Mouse (Mus musculus) ES-Bruce4 (cell line): ENCODE results near the gene Axl. TPM values are rescaled to one million over a fixed set of nuclear protein-coding genes. Genes with fewer than 3 reads are reported as not detected.

Experiments used
- H3K27ac ChIP-seq: 2 replicates; pipeline ENCODE4 v1.5.1; 2012; ENCODE audit warnings: low read length, inconsistent platforms; ENCODE audit not compliant: insufficient read depth
- H3K27me3 ChIP-seq: 2 replicates; pipeline ENCODE4 v1.6.1; 2012; ENCODE audit warnings: mild to moderate bottlenecking, low read length, inconsistent platforms; ENCODE audit not compliant: control insufficient read depth, poor library complexity, insufficient read depth, severe bottlenecking
- H3K36me3 ChIP-seq: 2 replicates; pipeline ENCODE4 v1.6.1; 2012; ENCODE audit warnings: inconsistent platforms, mild to moderate bottlenecking, low read length, moderate library complexity; ENCODE audit not compliant: control insufficient read depth, poor library complexity, insufficient read depth, severe bottlenecking
- H3K4me1 ChIP-seq: one replicate; pipeline ENCODE4 v1.8.1; 2011; ENCODE audit warnings: low read length; ENCODE audit not compliant: control insufficient read depth, insufficient read depth
- H3K4me3 ChIP-seq: 2 replicates; pipeline ENCODE4 v1.5.1; 2011; ENCODE audit warnings: low read depth, mild to moderate bottlenecking, low read length
- H3K9ac ChIP-seq: 2 replicates; pipeline ENCODE4 v1.6.1; 2012; ENCODE audit warnings: low read depth, mild to moderate bottlenecking, inconsistent platforms; ENCODE audit not compliant: poor library complexity, severe bottlenecking
- H3K9me3 ChIP-seq: replicated peaks from 2 replicates; pipeline ENCODE4 v1.6.1; 2012; ENCODE audit warnings: mild to moderate bottlenecking, low read length, inconsistent platforms; ENCODE audit not compliant: control insufficient read depth, poor library complexity, insufficient read depth, severe bottlenecking
- CTCF ChIP-seq: IDR thresholded peaks from one replicate; pipeline ENCODE4 v1.8.1; 2011; ENCODE audit warnings: low read depth, low read length
- EP300 ChIP-seq: IDR thresholded peaks from 2 replicates; pipeline ENCODE4 v1.6.1; 2011; ENCODE audit warnings: low read depth, low read length; ENCODE audit not compliant: insufficient read depth
- POLR2A ChIP-seq: IDR thresholded peaks from one replicate; pipeline ENCODE4 v1.8.1; 2011; ENCODE audit warnings: low read length; ENCODE audit not compliant: insufficient read depth
- polyA plus RNA-seq: library from polyadenylated mRNA; stranded (reverse); fragments of >200 nt; gene quantifications from 2 replicates; pipeline ENCODE4 v1.2.4, GENCODE M21; 2011; ENCODE audit warnings: low read depth; ENCODE audit not compliant: missing spikeins, insufficient read depth, insufficient read length

Gene Axl
- polyA plus RNA-seq, 1 experiment = 16.4 TPM

GRCm38 (mm10) chr7:25714581-25714980, 73.9 kb downstream of the Axl start:
- Histone ChIP-seq H3K9me3 (no peaks in the 10 kb centered on the region), H3K27me3 (no peaks in the 10 kb centered on the region), H3K36me3 (peaks cover 7% of the 10 kb centered on the region), H3K4me3 (no peak overlapping the region), H3K27ac (no peak overlapping the region), H3K4me1 (no peaks in the 10 kb centered on the region), H3K9ac (no peak overlapping the region)
- TF ChIP-seq EP300 (no peak), CTCF (no peak), POLR2A (no peak)

- H3K27ac ChIP-seq = no peak overlapping the region
- peaks cover 7% of the 10 kb centered on the region for H3K36me3 ChIP-seq
- H3K27me3 ChIP-seq = no peaks in the 10 kb centered on the region
- H3K4me1 ChIP-seq = no peaks in the 10 kb centered on the region
- no peak overlapping the region for H3K4me3 ChIP-seq
- TF ChIP-seq POLR2A (no peak), CTCF (no peak), EP300 (no peak)
- no peaks in the 10 kb centered on the region for H3K9me3 ChIP-seq
- H3K9ac ChIP-seq = no peak overlapping the region
These were observed 75.7 kb downstream of the Axl start for GRCm38 (mm10) chr7:25712801-25713200.

GRCm38 (mm10) chr7:25711731-25712197, 76.7 kb downstream of the Axl start:
- H3K4me1 ChIP-seq = no peaks in the 10 kb centered on the region
- H3K27ac ChIP-seq = no peak overlapping the region
- no peaks in the 10 kb centered on the region for H3K9me3 ChIP-seq
- no peaks in the 10 kb centered on the region for H3K27me3 ChIP-seq
- TF ChIP-seq CTCF (no peak), EP300 (no peak), POLR2A (no peak)
- no peak overlapping the region for H3K9ac ChIP-seq
- H3K4me3 ChIP-seq = no peak overlapping the region
- H3K36me3 ChIP-seq = peaks cover 7% of the 10 kb centered on the region

- H3K9ac ChIP-seq = no peak overlapping the region
- H3K27ac ChIP-seq = no peak overlapping the region
- H3K27me3 ChIP-seq = no peaks in the 10 kb centered on the region
- H3K4me3 ChIP-seq = no peak overlapping the region
- no peaks in the 10 kb centered on the region for H3K4me1 ChIP-seq
- peaks cover 7% of the 10 kb centered on the region for H3K36me3 ChIP-seq
- no peaks in the 10 kb centered on the region for H3K9me3 ChIP-seq
- TF ChIP-seq CTCF (no peak), POLR2A (no peak)
These were observed 77.3 kb downstream of the Axl start for GRCm38 (mm10) chr7:25711165-25711564.

- Histone ChIP-seq H3K4me3 (no peak overlapping the region), H3K4me1 (no peaks in the 10 kb centered on the region), H3K27me3 (no peaks in the 10 kb centered on the region), H3K9me3 (no peaks in the 10 kb centered on the region), H3K36me3 (peaks cover 7% of the 10 kb centered on the region), H3K27ac (no peak overlapping the region), H3K9ac (peak overlapping the region; percentile 40)
- no peak for TF ChIP-seq POLR2A
- TF ChIP-seq EP300 = no peak
- no peak for TF ChIP-seq CTCF
These were observed 77.9 kb downstream of the Axl start for GRCm38 (mm10) chr7:25710519-25711130.

- Histone ChIP-seq H3K36me3 (peaks cover 6% of the 10 kb centered on the region), H3K27me3 (no peaks in the 10 kb centered on the region), H3K9me3 (no peaks in the 10 kb centered on the region), H3K4me1 (no peaks in the 10 kb centered on the region), H3K9ac (peak overlapping the region; percentile 40), H3K4me3 (peak overlapping the region; percentile 13; the same call in 1 of the 2 replicates), H3K27ac (no peak overlapping the region)
- TF ChIP-seq EP300 (no peak), POLR2A (no peak), CTCF (no peak)
These were observed 78.5 kb downstream of the Axl start for GRCm38 (mm10) chr7:25709961-25710360.
